Mouse (Mus musculus) liver, embryonic 15.5 days (tissue): ENCODE measurements around the gene Theg. TPM values are rescaled to one million over a fixed set of nuclear protein-coding genes. Genes with fewer than 3 reads are reported as not detected.

Experiments used
- ATAC-seq: fragments of 200-750 bp; cut with Nextera tagmentation; 2 replicates; pipeline ENCODE4 v1.8.0; 2017; ENCODE audit warnings: moderate number of reproducible peaks, mild to moderate bottlenecking, moderate library complexity; ENCODE audit not compliant: insufficient read depth
- H3K27ac ChIP-seq: fragments of 300-500 bp; sonication (generic); replicated peaks from 2 replicates; pipeline ENCODE4 v1.5.1; 2015; ENCODE audit warnings: mild to moderate bottlenecking, inconsistent platforms
- H3K27me3 ChIP-seq: fragments of 300-500 bp; sonication (generic); 2 replicates; pipeline ENCODE4 v1.6.1; 2015; ENCODE audit warnings: mild to moderate bottlenecking, inconsistent platforms
- H3K36me3 ChIP-seq: fragments of 300-500 bp; sonication (generic); replicated peaks from 2 replicates; pipeline ENCODE4 v1.6.1; 2015; ENCODE audit warnings: moderate library complexity, mild to moderate bottlenecking, inconsistent platforms
- H3K4me1 ChIP-seq: fragments of 300-500 bp; sonication (generic); replicated peaks from 2 replicates; pipeline ENCODE4 v1.6.1; 2015; ENCODE audit warnings: inconsistent platforms
- H3K4me2 ChIP-seq: fragments of 300-500 bp; sonication (generic); 2 replicates; pipeline ENCODE4 v1.6.1; 2015; ENCODE audit warnings: moderate library complexity, mild to moderate bottlenecking, inconsistent platforms
- H3K4me3 ChIP-seq: fragments of 300-500 bp; sonication (generic); replicated peaks from 2 replicates; pipeline ENCODE4 v1.5.1; 2015; ENCODE audit warnings: mild to moderate bottlenecking, inconsistent platforms
- H3K9ac ChIP-seq: fragments of 300-500 bp; sonication (generic); 2 replicates; pipeline ENCODE4 v1.6.1; 2015; ENCODE audit warnings: moderate library complexity, mild to moderate bottlenecking, inconsistent platforms
- H3K9me3 ChIP-seq: fragments of 300-500 bp; sonication (generic); replicated peaks from 2 replicates; pipeline ENCODE4 v1.6.1; 2016; ENCODE audit warnings: inconsistent platforms
- WGBS: fragments of 180-500 bp; shearing (Covaris S2); methylation state at CpG from one replicate; pipeline ENCODE4 v1.1.7; 2015; ENCODE audit warnings: mixed read lengths; ENCODE audit not compliant: insufficient replicate concordance; 5-methylcytosine and 5-hydroxymethylcytosine counted together
- polyA plus RNA-seq: library from polyadenylated mRNA; unstranded; fragments of >200 nt; fragmentation: Nextera tagmentation; extraction: Ambion mirVana; gene quantifications from 2 replicates; pipeline ENCODE4 v1.2.1, GENCODE M21; 2015

Theg gene
- polyA plus RNA-seq = not detected in 2 replicates

DNA sequence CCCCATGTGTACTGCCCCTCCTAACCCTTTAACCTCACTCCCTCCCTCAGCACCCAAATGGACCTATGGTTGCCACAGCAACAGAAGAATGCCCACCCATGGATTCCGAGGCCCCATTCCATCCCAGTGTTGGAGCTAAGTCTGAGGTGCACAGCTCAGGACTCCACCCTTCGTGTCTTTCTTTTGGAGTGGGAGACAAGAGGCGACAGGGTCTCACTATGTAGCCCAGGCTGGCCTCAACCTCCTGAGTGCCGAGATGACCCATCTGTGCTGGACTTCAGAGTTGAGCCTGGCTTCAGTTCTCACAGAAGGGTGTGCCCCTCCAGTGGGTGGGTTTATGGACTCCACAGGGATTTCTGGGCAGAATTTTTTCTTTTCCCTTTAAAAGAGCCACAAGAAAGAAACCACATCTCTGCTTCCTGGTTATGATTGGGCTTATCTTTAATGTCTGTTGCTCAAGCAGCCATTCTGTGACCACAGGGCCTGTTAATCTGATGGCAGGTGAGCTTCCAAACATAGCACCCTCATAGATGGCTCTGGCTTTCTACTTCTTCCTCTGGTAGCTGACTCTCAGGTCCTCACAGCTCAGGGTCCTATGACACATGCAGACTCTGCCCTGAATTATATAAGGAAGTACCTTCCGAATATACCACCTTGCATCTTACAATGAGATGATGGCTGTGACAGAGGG lies at the start of gene Theg:
Theg (minus strand) TSS at position 271 of the 691 bp plus-strand sequence.
- H3K9me3 ChIP-seq = no peaks in the 10 kb centered on the region
- no peak within 1 kb of the TSS for H3K4me3 ChIP-seq
- no peaks in the 10 kb centered on the region for H3K4me1 ChIP-seq
- no peak within 1 kb of the TSS for H3K27ac ChIP-seq
- H3K27me3 ChIP-seq = no peaks in the 10 kb centered on the region
- no peaks in the 10 kb centered on the region for H3K36me3 ChIP-seq
- H3K9ac ChIP-seq = no peak within 1 kb of the TSS
- WGBS = 59% methylated on average over 5 of the region's 5 CpGs
- H3K4me2 ChIP-seq = no peak within 1 kb of the TSS
- ATAC-seq = no peak

GRCm38 (mm10) chr10:79636287-79636686 lies 49.2 kb upstream of the Theg start:
- no peak overlapping the region for H3K27ac ChIP-seq
- ATAC-seq = no peak
- H3K27me3 ChIP-seq = peaks cover 75% of the 10 kb centered on the region
- no peak overlapping the region for H3K4me3 ChIP-seq
- H3K9me3 ChIP-seq = no peaks in the 10 kb centered on the region
- H3K4me2 ChIP-seq = no peak overlapping the region
- no peaks in the 10 kb centered on the region for H3K36me3 ChIP-seq
- no peaks in the 10 kb centered on the region for H3K4me1 ChIP-seq
- H3K9ac ChIP-seq = no peak overlapping the region
- 68% methylated on average over 8 of the region's 8 CpGs for WGBS

DNA sequence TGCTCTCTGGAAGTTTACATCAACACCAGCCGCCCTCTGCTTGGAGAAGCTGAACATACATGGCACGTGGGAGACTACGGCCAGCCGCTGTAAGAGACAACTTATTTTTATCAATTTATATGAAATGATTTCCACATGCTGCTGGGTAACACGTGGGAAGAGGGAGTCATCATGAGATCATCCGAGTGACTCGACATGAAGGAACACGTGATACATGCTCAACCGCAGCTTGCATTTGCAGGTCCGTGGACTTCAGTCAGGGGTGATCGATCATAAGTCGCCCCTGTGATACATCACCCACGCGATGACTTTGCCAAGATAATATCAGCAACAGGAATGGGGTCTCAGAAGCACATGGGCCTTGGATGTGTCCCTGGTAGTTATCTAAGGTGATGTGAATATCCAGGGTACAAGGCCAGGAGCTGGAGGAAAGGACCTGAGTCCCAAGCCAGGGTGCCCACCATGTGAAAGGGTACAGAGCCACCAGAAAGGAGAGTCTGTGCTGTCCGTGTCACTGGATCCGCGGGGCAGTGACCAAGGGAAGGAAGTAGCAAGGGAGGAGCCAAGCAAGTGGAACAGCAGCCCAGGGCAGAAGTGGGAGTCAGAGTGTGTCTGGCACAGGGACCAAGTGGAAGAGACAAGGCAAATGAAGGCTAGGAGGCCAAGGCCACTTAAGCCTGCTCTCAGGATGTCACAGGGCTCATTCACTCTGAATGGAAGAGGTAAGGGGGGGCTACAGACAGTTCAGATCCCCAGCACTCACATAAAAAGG lies 46.1 kb upstream of the Theg start:
- Histone ChIP-seq H3K27me3 (peaks cover 51% of the 10 kb centered on the region), H3K27ac (no peak overlapping the region), H3K4me2 (no peak overlapping the region), H3K9me3 (no peaks in the 10 kb centered on the region), H3K9ac (no peak overlapping the region), H3K4me1 (no peaks in the 10 kb centered on the region), H3K4me3 (no peak overlapping the region), H3K36me3 (no peaks in the 10 kb centered on the region)
- 58% methylated on average over 17 of the region's 17 CpGs for WGBS
- ATAC-seq = no peak

- H3K36me3 ChIP-seq = no peaks in the 10 kb centered on the region
- H3K27ac ChIP-seq = no peak overlapping the region
- H3K9ac ChIP-seq = no peak overlapping the region
- no peak overlapping the region for H3K4me2 ChIP-seq
- no peaks in the 10 kb centered on the region for H3K4me1 ChIP-seq
- peaks cover 33% of the 10 kb centered on the region for H3K27me3 ChIP-seq
- 53% methylated on average over 4 of the region's 4 CpGs for WGBS
- H3K9me3 ChIP-seq = no peaks in the 10 kb centered on the region
- no peak overlapping the region for H3K4me3 ChIP-seq
- no peak for ATAC-seq
Observed at GRCm38 (mm10) chr10:79631432-79631831, 44.3 kb upstream of the Theg start.

DNA sequence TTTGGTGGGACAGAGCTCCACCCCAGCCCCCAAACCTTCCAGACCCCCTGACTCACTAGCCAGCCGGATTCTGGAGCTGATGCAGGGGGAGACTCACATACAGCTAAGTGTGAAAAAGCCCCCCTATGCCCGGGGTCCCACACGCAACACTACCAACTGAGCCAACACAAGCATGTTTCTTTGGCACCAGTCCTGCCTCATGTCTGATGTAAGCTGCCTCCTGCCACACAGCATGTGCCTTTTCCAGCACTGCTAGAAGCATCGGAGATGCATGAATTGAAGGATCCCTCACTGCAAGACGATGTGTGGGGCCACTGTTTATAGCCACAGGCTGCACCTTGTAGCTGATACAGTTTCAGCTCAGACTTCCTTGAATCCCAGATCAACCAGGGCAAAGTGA lies 41.2 kb upstream of the Theg start:
- H3K9ac ChIP-seq = no peak overlapping the region
- 64% methylated on average over 5 of the region's 5 CpGs for WGBS
- no peak overlapping the region for H3K4me3 ChIP-seq
- no peaks in the 10 kb centered on the region for H3K9me3 ChIP-seq
- H3K4me1 ChIP-seq = no peaks in the 10 kb centered on the region
- no peak overlapping the region for H3K27ac ChIP-seq
- H3K4me2 ChIP-seq = no peak overlapping the region
- no peaks in the 10 kb centered on the region for H3K36me3 ChIP-seq
- peaks cover 6% of the 10 kb centered on the region; the same call in 1 of the 2 replicates for H3K27me3 ChIP-seq
- ATAC-seq = no peak

DNA sequence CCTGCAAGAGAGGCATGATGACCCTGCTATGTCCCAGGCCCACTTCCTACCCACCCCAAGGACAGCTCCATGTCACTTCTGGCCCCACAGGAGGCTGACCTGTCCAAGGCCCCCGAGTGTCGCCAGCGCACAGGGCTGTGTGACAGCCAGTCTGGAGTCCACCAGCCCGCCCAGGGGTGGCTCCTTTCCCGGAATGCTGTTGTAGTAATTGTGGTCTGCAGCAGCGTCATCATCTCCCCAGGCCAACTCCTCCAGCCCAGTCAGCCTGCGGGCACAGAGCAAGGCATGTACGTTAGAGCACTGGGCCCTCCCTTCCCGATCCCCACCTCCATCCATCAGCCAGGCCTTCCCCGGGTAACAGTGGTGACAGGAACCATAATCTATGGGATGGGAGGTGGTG lies 39.0 kb upstream of the Theg start:
- Histone ChIP-seq H3K27me3 (no peaks in the 10 kb centered on the region), H3K4me3 (no peak overlapping the region)

DNA sequence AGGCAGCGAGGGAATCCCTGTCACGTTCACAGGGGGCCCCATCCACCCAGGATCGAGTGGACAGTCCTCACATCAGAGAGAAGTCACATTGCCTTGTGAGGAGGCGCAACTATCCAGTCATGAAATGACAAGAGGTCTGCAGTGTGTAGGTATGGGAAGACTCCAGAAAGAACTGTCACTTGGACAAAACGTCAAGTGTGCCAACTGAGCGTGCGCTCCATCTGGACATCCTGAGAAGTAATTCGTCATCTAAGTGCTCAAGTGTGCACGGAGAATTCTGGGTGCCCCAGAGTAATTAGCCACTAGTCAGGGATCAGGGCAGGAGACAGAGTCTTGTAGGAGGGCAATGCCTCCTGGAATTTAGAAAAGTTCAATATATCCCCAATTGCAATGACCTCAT lies 38.3 kb upstream of the Theg start:
- Histone ChIP-seq H3K9me3 (no peaks in the 10 kb centered on the region), H3K4me2 (no peak overlapping the region), H3K4me1 (no peaks in the 10 kb centered on the region), H3K36me3 (no peaks in the 10 kb centered on the region), H3K9ac (no peak overlapping the region), H3K27me3 (no peaks in the 10 kb centered on the region), H3K27ac (no peak overlapping the region), H3K4me3 (no peak overlapping the region)
- 64% methylated on average over 9 of the region's 9 CpGs for WGBS
- no peak for ATAC-seq

More for the DNA sequence above, 39.0 kb upstream of the Theg start:
- 67% methylated on average over 10 of the region's 10 CpGs for WGBS
- Histone ChIP-seq H3K27ac (no peak overlapping the region), H3K4me1 (no peaks in the 10 kb centered on the region), H3K9me3 (no peaks in the 10 kb centered on the region), H3K9ac (no peak overlapping the region), H3K36me3 (no peaks in the 10 kb centered on the region), H3K4me2 (no peak overlapping the region)
- no peak for ATAC-seq

DNA sequence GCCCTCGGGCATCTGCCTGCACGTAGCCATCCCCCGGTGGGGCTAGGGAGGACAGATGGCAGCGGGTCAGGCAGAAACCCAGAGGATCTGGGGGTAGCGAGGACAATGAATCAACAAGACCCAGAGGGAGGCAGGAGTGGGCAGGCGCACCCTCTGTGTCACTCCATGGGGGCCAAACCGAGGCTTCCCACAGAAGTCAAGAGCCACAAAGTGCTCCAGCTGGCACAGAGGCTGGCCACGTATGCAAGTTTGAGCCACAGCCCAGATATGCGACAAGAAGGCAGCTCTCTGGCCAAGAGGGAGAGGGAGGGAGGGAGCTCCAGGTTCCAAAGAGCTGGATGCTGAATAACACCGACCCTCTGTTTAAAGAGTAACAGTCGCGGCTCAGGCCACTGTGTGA lies 36.8 kb upstream of the Theg start:
- Histone ChIP-seq H3K27me3 (no peaks in the 10 kb centered on the region), H3K27ac (no peak overlapping the region), H3K4me1 (no peaks in the 10 kb centered on the region), H3K36me3 (no peaks in the 10 kb centered on the region), H3K4me2 (no peak overlapping the region), H3K4me3 (no peak overlapping the region), H3K9ac (no peak overlapping the region), H3K9me3 (no peaks in the 10 kb centered on the region)
- no peak for ATAC-seq
- WGBS = 58% methylated on average over 12 of the region's 12 CpGs

- Histone ChIP-seq H3K9me3 (no peaks in the 10 kb centered on the region), H3K36me3 (no peaks in the 10 kb centered on the region), H3K4me2 (no peak overlapping the region), H3K4me1 (peaks cover 11% of the 10 kb centered on the region), H3K27me3 (peaks cover 39% of the 10 kb centered on the region), H3K4me3 (no peak overlapping the region), H3K27ac (no peak overlapping the region), H3K9ac (no peak overlapping the region)
- 73% methylated on average over 5 of the region's 5 CpGs for WGBS
- no peak for ATAC-seq
Observed at GRCm38 (mm10) chr10:79616376-79616775, 29.2 kb upstream of the Theg start.

DNA sequence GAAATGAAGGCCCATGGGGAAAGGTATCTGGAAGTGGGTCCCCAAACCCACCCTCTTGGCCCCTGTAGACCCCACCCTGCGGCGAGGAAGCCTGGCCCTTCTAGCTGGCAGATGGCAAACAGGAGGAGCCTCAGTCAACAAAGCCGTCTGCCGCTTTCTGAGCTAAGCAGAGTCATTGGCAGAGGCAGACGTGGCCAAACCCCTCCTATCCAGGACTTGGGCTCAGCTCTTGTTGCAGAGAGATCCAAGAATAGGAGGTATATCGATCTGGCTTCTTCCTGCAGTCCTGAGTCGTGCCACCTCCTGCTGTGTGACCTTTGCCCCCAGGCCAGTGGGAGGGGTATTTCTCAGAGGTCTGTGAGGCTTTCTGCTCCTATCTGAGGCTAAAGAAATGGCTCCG lies 28.7 kb upstream of the Theg start:
- ATAC-seq = no peak

DNA sequence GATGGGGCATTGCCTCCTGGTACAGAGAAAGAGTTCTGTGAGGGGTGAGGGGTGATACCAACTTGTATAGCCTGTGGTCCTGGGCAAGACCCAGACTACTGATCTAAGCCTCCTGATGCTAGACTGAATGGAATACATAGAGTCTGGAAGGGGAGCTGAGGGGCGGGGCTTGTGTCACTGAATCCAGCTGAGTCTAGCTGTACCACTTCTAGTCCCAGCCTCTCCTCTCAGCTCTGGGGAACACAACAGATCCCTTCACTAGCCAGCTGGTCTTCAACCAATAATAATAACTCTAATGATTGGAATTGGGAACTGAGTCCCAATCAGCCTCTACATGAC lies 27.1 kb upstream of the Theg start:
- Histone ChIP-seq H3K4me2 (peak overlapping the region; percentile 73), H3K27ac (no peak overlapping the region), H3K4me3 (no peak overlapping the region), H3K4me1 (peaks cover 11% of the 10 kb centered on the region), H3K36me3 (no peaks in the 10 kb centered on the region), H3K9me3 (no peaks in the 10 kb centered on the region), H3K9ac (no peak overlapping the region), H3K27me3 (peaks cover 57% of the 10 kb centered on the region)
- ATAC-seq = no peak
- WGBS = 59% methylated on average over 1 of the region's 1 CpGs

More for the DNA sequence above, 28.7 kb upstream of the Theg start:
- Histone ChIP-seq H3K9ac (no peak overlapping the region), H3K4me2 (no peak overlapping the region), H3K4me3 (no peak overlapping the region), H3K27ac (no peak overlapping the region), H3K36me3 (no peaks in the 10 kb centered on the region), H3K27me3 (peaks cover 44% of the 10 kb centered on the region), H3K9me3 (no peaks in the 10 kb centered on the region), H3K4me1 (peaks cover 11% of the 10 kb centered on the region)
- 15% methylated on average over 8 of the region's 8 CpGs for WGBS
